Mouse (Mus musculus): ENCODE measurements at regions not wholly inside any gene's neighbourhood (a gene's known extent, or its start where the extent isn't known, plus 50 kb on each side); places are given as distances from the start of the nearest gene placed in this dataset.

- no peak overlapping the region for H3K4me2 ChIP-seq (replicated peaks)
- no peaks in the 10 kb centered on the region for H3K4me1 ChIP-seq
- no peak for ATAC-seq (ENCODE audit: insufficient number of reproducible peaks, insufficient read depth, low FRiP score, low TSS enrichment)
- no peaks in the 10 kb centered on the region for H3K36me3 ChIP-seq
- no peak overlapping the region for H3K27ac ChIP-seq
- 43% methylated on average over 3 of the region's 3 CpGs for WGBS
- H3K27me3 ChIP-seq: no peaks in the 10 kb centered on the region
- H3K4me3 ChIP-seq: no peak overlapping the region
- H3K9me3 ChIP-seq: no peaks in the 10 kb centered on the region
- H3K9ac ChIP-seq: no peak overlapping the region
These were observed 353.1 kb upstream of the Jarid2 start for GRCm38 (mm10) chr13:44376160-44376488.

DNA sequence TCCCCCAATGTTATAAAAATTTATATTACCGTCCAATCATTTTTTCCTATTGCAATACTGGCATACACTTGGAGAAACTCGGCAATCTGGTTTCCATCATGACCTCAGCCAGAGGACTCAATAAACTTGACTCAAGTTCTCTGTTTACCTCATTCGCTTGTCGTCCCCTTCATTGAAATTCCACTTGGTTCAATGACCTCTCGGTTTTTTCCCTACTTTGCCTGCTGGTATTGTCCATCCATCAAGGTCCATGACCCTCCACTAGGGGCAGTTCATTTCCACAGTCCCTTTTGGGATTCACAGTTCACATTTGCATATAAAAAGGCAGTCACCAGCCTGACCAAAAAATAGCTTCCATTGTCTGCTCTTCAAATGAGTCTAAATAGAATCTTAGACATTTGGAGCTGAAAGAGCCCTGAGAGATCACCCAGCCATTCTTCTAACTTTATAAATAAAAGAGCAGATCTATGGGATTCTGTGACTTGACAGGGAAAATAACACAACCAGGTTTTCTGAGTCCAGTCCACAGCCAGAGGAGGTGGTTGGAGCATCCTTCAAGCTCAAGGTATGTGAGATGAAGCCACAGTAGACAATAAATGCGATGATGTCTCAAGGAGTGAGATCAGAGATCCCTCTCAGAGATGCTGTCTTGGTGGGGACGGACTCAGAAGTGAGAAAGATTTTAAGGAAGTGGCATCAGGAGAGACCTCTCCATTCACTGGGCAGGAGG, 347.4 kb upstream of the Jarid2 start:
- Histone ChIP-seq H3K9ac (no peak overlapping the region), H3K36me3 (no peaks in the 10 kb centered on the region), H3K4me3 (no peak overlapping the region), H3K27me3 (no peaks in the 10 kb centered on the region), H3K27ac (no peak overlapping the region), H3K4me1 (peaks cover 3% of the 10 kb centered on the region; the same call in 1 of the 2 replicates), H3K4me2 (replicated peaks) (no peak overlapping the region), H3K9me3 (no peaks in the 10 kb centered on the region)
- no peak for ATAC-seq (ENCODE audit: insufficient number of reproducible peaks, insufficient read depth, low FRiP score, low TSS enrichment)
- WGBS: 71% methylated on average over 7 of the region's 7 CpGs

DNA sequence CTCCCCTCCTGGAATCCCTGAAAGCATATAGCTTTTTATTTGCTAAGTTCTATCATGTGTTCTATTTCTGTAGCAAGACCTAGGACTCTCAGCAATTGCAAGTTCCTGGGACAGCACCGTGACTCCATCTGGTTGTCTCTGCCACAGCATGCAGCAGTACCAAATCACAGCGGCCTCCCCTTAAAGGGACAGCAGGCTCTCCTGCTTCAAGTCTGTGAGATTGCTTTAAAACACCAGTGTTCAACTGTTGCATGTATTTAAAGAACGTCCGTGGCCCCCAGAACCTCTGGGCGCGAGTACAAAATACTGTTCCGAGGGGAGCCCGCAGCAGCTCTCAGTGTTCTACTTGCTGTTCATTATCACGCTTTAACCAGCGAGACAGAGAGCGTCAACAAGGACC, 346.0 kb upstream of the Jarid2 start:
- Histone ChIP-seq H3K9me3 (no peaks in the 10 kb centered on the region), H3K27me3 (no peaks in the 10 kb centered on the region), H3K4me2 (replicated peaks) (no peak overlapping the region), H3K27ac (no peak overlapping the region), H3K4me1 (peaks cover 3% of the 10 kb centered on the region; the same call in 1 of the 2 replicates), H3K9ac (no peak overlapping the region), H3K36me3 (no peaks in the 10 kb centered on the region), H3K4me3 (no peak overlapping the region)
- WGBS: 57% methylated on average over 11 of the region's 11 CpGs
- ATAC-seq (ENCODE audit: insufficient number of reproducible peaks, insufficient read depth, low FRiP score, low TSS enrichment): no peak

DNA sequence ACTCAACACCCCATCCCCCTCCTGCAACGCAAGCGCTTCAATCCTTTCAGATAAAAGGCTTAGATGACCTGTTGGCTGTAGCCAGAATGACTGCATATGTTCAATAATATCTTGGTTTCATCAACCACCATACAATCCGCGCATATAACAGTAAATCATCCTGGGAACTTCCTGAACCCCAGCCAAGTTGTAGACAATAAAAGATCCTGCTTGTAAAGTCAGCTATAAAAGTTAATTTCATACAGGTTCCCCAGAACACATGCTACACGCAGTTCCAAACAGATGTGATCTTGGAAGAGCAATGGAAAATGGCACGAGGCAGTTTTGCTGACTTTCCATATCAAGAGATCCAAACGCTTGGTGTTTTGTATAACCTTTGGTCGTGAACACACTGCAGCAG, 342.5 kb upstream of the Jarid2 start:
- Histone ChIP-seq H3K9ac (no peak overlapping the region), H3K4me3 (no peak overlapping the region), H3K27me3 (no peaks in the 10 kb centered on the region), H3K9me3 (no peaks in the 10 kb centered on the region), H3K27ac (no peak overlapping the region), H3K4me2 (replicated peaks) (no peak overlapping the region), H3K4me1 (peaks cover 3% of the 10 kb centered on the region; the same call in 1 of the 2 replicates), H3K36me3 (no peaks in the 10 kb centered on the region)
- WGBS: 67% methylated on average over 8 of the region's 8 CpGs
- no peak for ATAC-seq (ENCODE audit: insufficient number of reproducible peaks, insufficient read depth, low FRiP score, low TSS enrichment)

DNA sequence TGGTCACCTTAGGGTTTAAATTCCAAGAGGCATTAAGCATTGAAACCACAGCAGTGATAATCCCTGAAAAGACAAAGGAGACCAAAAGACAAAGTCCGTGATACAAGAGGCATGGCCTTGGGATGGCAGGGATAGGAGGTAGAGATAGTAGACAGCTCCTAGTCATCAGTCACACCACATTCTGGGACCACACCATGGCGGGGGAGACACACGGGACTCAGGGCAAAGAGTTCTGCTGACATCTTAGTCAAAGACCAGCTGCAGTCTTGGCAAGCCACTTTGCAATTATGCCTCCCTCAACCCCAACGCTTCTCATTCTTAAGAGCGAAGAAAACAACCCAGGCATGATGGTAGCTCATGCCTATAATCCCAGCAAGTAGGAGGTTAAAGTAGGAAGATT, 339.6 kb upstream of the Jarid2 start:
- Histone ChIP-seq H3K9ac (no peak overlapping the region), H3K4me2 (replicated peaks) (no peak overlapping the region), H3K4me1 (no peaks in the 10 kb centered on the region), H3K27ac (no peak overlapping the region), H3K27me3 (no peaks in the 10 kb centered on the region), H3K36me3 (no peaks in the 10 kb centered on the region), H3K4me3 (no peak overlapping the region), H3K9me3 (no peaks in the 10 kb centered on the region)
- 84% methylated on average over 5 of the region's 5 CpGs for WGBS
- no peak for ATAC-seq (ENCODE audit: insufficient number of reproducible peaks, insufficient read depth, low FRiP score, low TSS enrichment)

GRCm38 (mm10) chr13:44390666-44391390, 338.4 kb upstream of the Jarid2 start:
- H3K9ac ChIP-seq: no peak overlapping the region
- ATAC-seq (ENCODE audit: insufficient number of reproducible peaks, insufficient read depth, low FRiP score, low TSS enrichment): no peak
- no peak overlapping the region for H3K27ac ChIP-seq
- no peaks in the 10 kb centered on the region for H3K27me3 ChIP-seq
- no peaks in the 10 kb centered on the region for H3K4me1 ChIP-seq
- 85% methylated on average over 9 of the region's 9 CpGs for WGBS
- H3K9me3 ChIP-seq: no peaks in the 10 kb centered on the region
- no peaks in the 10 kb centered on the region for H3K36me3 ChIP-seq
- no peak overlapping the region for H3K4me2 ChIP-seq (replicated peaks)
- H3K4me3 ChIP-seq: no peak overlapping the region

GRCm38 (mm10) chr13:44394016-44394415, 335.3 kb upstream of the Jarid2 start:
- no peaks in the 10 kb centered on the region for H3K36me3 ChIP-seq
- ATAC-seq (ENCODE audit: insufficient number of reproducible peaks, insufficient read depth, low FRiP score, low TSS enrichment): no peak
- 92% methylated on average over 5 of the region's 5 CpGs for WGBS

DNA sequence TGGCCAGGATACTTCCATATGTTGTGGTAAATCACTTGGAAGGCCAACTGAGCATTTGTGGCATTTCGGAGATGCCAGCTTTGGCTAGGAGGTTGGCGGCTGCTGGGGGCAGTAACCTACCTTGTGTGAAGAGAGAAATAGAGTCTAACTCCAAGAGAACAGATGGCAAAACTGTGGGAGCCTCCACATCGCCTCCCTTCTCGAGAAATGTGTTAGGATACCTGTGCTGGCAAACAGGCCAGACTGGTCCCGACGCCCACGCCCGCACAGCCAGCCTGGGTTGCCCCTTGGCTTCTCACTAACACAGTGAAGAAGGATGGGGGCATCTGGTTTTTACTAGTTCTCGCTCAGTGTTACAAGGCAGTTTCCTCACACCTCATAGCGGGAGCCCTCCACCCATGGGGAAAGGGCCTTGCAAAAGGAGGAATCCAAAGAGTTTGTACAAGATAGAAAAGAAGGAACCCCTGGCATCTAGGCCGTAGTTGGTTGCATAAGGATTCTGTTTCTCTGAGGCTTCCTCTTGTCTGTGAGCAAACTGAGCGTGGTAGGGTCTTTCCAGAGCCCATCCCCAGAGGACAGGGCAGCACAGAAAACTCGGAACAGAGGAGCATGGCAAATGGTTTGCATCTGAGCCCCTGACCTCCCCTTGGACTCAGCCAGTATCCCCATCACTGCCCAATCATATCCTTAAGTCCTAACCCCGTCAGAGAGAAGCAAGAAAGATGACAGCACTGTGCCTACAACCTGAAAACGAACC, 330.5 kb upstream of the Jarid2 start:
- Histone ChIP-seq H3K4me1 (0 out of 2 replicates have a peak, but pooled peaks cover 4% of the 10 kb centered on the region), H3K9me3 (no peaks in the 10 kb centered on the region), H3K9ac (no peak overlapping the region), H3K4me3 (no peak overlapping the region), H3K4me2 (replicated peaks) (no peak overlapping the region), H3K27ac (0 out of 2 replicates have a peak overlapping the region, but pooled peaks have one; percentile 17), H3K36me3 (no peaks in the 10 kb centered on the region), H3K27me3 (no peaks in the 10 kb centered on the region)
- WGBS: 76% methylated on average over 15 of the region's 15 CpGs
- ATAC-seq (ENCODE audit: insufficient number of reproducible peaks, insufficient read depth, low FRiP score, low TSS enrichment): no peak

More at GRCm38 (mm10) chr13:44394016-44394415, 335.3 kb upstream of the Jarid2 start:
- Histone ChIP-seq H3K9me3 (no peaks in the 10 kb centered on the region), H3K4me1 (no peaks in the 10 kb centered on the region), H3K9ac (no peak overlapping the region), H3K4me2 (replicated peaks) (no peak overlapping the region), H3K27me3 (no peaks in the 10 kb centered on the region), H3K27ac (no peak overlapping the region), H3K4me3 (no peak overlapping the region)

DNA sequence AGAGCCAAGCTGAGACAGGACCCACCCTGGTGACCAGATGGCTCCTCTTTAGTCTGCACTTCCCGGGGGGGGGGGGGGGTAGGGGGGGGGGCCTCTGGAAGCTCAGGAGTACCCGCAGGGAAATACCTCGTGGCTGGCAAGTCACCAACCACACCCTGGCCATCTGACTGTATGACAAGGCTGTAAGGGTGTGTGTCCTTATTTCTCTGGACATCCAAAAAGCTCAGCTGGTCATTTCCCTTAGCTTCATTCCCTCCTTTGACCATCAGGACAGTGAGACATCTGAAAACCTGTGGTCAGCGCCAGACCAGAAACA, 329.9 kb upstream of the Jarid2 start:
- Histone ChIP-seq H3K4me1 (0 out of 2 replicates have a peak, but pooled peaks cover 4% of the 10 kb centered on the region), H3K27ac (0 out of 2 replicates have a peak overlapping the region, but pooled peaks have one; percentile 17), H3K9me3 (no peaks in the 10 kb centered on the region), H3K4me3 (no peak overlapping the region), H3K27me3 (no peaks in the 10 kb centered on the region), H3K36me3 (no peaks in the 10 kb centered on the region), H3K4me2 (replicated peaks) (no peak overlapping the region), H3K9ac (no peak overlapping the region)
- no peak for ATAC-seq (ENCODE audit: insufficient number of reproducible peaks, insufficient read depth, low FRiP score, low TSS enrichment)
- 52% methylated on average over 3 of the region's 4 CpGs for WGBS

GRCm38 (mm10) chr13:44399831-44400321, 329.4 kb upstream of the Jarid2 start:
- Histone ChIP-seq H3K9ac (no peak overlapping the region), H3K27me3 (no peaks in the 10 kb centered on the region), H3K4me1 (0 out of 2 replicates have a peak, but pooled peaks cover 4% of the 10 kb centered on the region), H3K4me2 (replicated peaks) (no peak overlapping the region), H3K9me3 (no peaks in the 10 kb centered on the region), H3K4me3 (no peak overlapping the region), H3K36me3 (no peaks in the 10 kb centered on the region), H3K27ac (0 out of 2 replicates have a peak overlapping the region, but pooled peaks have one; percentile 18)
- no peak for ATAC-seq (ENCODE audit: insufficient number of reproducible peaks, insufficient read depth, low FRiP score, low TSS enrichment)
- 57% methylated on average over 7 of the region's 7 CpGs for WGBS

GRCm38 (mm10) chr13:44404010-44404575, 325.2 kb upstream of the Jarid2 start:
- no peaks in the 10 kb centered on the region for H3K9me3 ChIP-seq
- H3K4me2 ChIP-seq (replicated peaks): no peak overlapping the region
- H3K4me1 ChIP-seq: peaks cover 7% of the 10 kb centered on the region; the same call in 1 of the 2 replicates
- ATAC-seq (ENCODE audit: insufficient number of reproducible peaks, insufficient read depth, low FRiP score, low TSS enrichment): no peak
- H3K4me3 ChIP-seq: no peak overlapping the region
- no peaks in the 10 kb centered on the region for H3K36me3 ChIP-seq
- 85% methylated on average over 8 of the region's 8 CpGs for WGBS
- H3K27ac ChIP-seq: no peak overlapping the region
- H3K9ac ChIP-seq: no peak overlapping the region
- no peaks in the 10 kb centered on the region for H3K27me3 ChIP-seq

Measured in embryonic facial prominence, embryonic 12.5 days (tissue).